ENCODE assay signal across 8 mouse cellular contexts in the genomic region with DNA sequence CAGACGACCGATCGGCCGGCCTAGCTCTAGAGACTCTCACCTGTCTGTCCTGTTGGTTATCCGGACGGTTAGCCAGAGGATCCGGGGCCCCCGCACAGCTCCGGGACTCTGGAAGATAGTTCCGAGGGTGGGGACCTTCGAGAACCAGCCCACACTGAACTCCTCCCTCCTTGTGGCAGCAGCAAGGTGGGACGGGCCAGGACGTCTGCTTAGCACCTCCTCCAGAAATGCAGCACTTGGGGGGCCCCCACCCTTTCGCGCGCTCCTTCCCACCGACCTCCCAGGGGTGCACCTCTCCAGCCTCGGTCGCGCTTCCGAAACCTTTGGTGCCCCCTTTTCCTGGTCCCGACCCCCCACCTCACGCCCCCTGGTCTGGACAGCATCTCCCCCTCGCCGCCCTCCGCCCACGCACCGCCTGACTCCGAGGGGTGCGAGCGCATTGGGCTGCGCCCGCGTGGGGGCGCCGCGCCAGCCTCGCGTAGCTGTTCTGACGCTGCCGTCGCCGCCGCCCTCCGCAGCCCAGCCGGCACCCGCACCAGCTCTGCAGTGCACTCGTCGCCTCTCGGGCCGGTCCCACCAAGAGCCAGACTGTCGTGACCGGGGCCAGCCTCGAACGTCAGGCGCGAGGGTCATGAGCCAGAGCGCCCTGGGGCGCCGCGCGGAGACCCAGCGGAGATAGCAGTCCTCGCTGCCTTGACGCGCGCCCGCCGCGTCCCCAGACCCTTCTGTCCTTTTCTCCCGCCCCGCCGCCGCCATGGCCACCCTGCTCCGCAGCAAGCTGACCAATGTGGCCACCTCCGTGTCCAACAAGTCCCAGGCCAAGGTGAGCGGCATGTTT. TPM values are rescaled to one million over a fixed set of nuclear protein-coding genes. Genes with fewer than 3 reads are reported as not detected.
DNase-seq lines count a peak whose midpoint lies in the region; ATAC-seq lines count a peak whose summit lies in the region.

Gene Slc32a1, plus strand, starts transcription at position 280 of the 838 bp plus-strand sequence.

- H3K9ac ChIP-seq in kidney, embryonic 16.5 days (replicated peaks; ENCODE audit: low read length) = no peak within 1 kb of the TSS
- H3K9ac ChIP-seq in forebrain, embryonic 15.5 days (replicated peaks) = peak within 1 kb of the TSS; percentile 70
- peak within 1 kb of the TSS; percentile 60 for H3K9ac ChIP-seq in neural tube, embryonic 15.5 days (replicated peaks)

- H3K4me1 ChIP-seq in kidney, embryonic 16.5 days (ENCODE audit: insufficient read depth, low read length) = peaks cover 33% of the 10 kb centered on the region
- H3K4me1 ChIP-seq in forebrain, embryonic 15.5 days = peaks cover 45% of the 10 kb centered on the region
- H3K4me1 ChIP-seq in neural tube, embryonic 15.5 days = peaks cover 37% of the 10 kb centered on the region

- DNase-seq in kidney, adult 8-10 months = no peak
- DNase-seq in ZHBTc4 (ENCODE audit: low read depth, low spot score) = peak; percentile 53
- DNase-seq in left cerebral cortex, postnatal 25 days (ENCODE audit: low spot score in 2 of 2) = peak in 1 of 2 experiments; percentile 35
- DNase-seq in spleen, adult 18-20 months = no peak
- no peak for DNase-seq in lung, postnatal 25 days (ENCODE audit: low spot score)

- intact Hi-C loops in left cerebral cortex, postnatal 25 days (cut with DNase I) = loop anchor here (5.0 to 10.0 kb wide), 2 partner anchors 63 to 1754 kb away; partner anchors contain the start of gene Mafb

- H3K9me3 ChIP-seq in kidney, embryonic 16.5 days (ENCODE audit: low read length) = no peaks in the 10 kb centered on the region
- H3K9me3 ChIP-seq in forebrain, embryonic 15.5 days = no peaks in the 10 kb centered on the region
- H3K9me3 ChIP-seq in neural tube, embryonic 15.5 days (replicated peaks) = no peaks in the 10 kb centered on the region

- H3K4me2 ChIP-seq in kidney, embryonic 16.5 days (replicated peaks; ENCODE audit: low read depth, low read length) = peak within 1 kb of the TSS; percentile 48
- peak within 1 kb of the TSS; percentile 51 for H3K4me2 ChIP-seq in forebrain, embryonic 15.5 days (replicated peaks)
- peak within 1 kb of the TSS; percentile 55 for H3K4me2 ChIP-seq in neural tube, embryonic 15.5 days

- H3K4me3 ChIP-seq in kidney, embryonic 16.5 days (ENCODE audit: low read length) = peak within 1 kb of the TSS; percentile 30
- H3K4me3 ChIP-seq in forebrain, embryonic 15.5 days = peak within 1 kb of the TSS; percentile 59
- H3K4me3 ChIP-seq in neural tube, embryonic 15.5 days (replicated peaks) = peak within 1 kb of the TSS; percentile 50

- no peak within 1 kb of the TSS for H3K27ac ChIP-seq in kidney, embryonic 16.5 days (ENCODE audit: low read length)
- H3K27ac ChIP-seq in forebrain, embryonic 15.5 days (replicated peaks) = peak within 1 kb of the TSS; percentile 94
- peak within 1 kb of the TSS; percentile 88 for H3K27ac ChIP-seq in neural tube, embryonic 15.5 days (replicated peaks)

- 1% methylated on average over 72 of the region's 77 CpGs for WGBS in kidney, embryonic 16.5 days
- under 1% methylated on average over 77 of the region's 77 CpGs for WGBS in forebrain, embryonic 15.5 days
- WGBS in neural tube, embryonic 15.5 days = under 1% methylated on average over 72 of the region's 77 CpGs

- H3K36me3 ChIP-seq in kidney, embryonic 16.5 days (ENCODE audit: insufficient read depth, low read length) = no peaks in the 10 kb centered on the region
- H3K36me3 ChIP-seq in forebrain, embryonic 15.5 days = no peaks in the 10 kb centered on the region
- H3K36me3 ChIP-seq in neural tube, embryonic 15.5 days = no peaks in the 10 kb centered on the region

- H3K27me3 ChIP-seq in kidney, embryonic 16.5 days (ENCODE audit: insufficient read depth, low read length) = peaks cover 93% of the 10 kb centered on the region
- H3K27me3 ChIP-seq in forebrain, embryonic 15.5 days = peaks cover 67% of the 10 kb centered on the region
- H3K27me3 ChIP-seq in neural tube, embryonic 15.5 days (replicated peaks) = peaks cover 84% of the 10 kb centered on the region

- no peak for ATAC-seq in kidney, embryonic 16.5 days (ENCODE audit: low FRiP score, low TSS enrichment)
- peak; percentile 81 for ATAC-seq in forebrain, embryonic 15.5 days (replicated peaks)
- ATAC-seq in neural tube, embryonic 15.5 days (ENCODE audit: low FRiP score) = peak; percentile 72

RNA-seq across cellular contexts. Expression of gene Slc32a1, which starts in this region (rescaled TPM):
- 0.12 TPM in 1 of 2 replicates, not detected in the other for polyA plus RNA-seq in kidney, embryonic 16.5 days (2015; fragmentation: Nextera tagmentation; extraction: Ambion mirVana)
- 7.1 and 7.4 TPM in 2 replicates for polyA plus RNA-seq in forebrain, embryonic 15.5 days (2015; fragmentation: Nextera tagmentation; extraction: Ambion mirVana)
- total RNA-seq in left cerebral cortex, postnatal 25 days (2021) = 100 to 1,000 TPM in 1 of 2 experiments, 10 to 100 TPM in 1; 81.8 to 112 TPM
- polyA plus RNA-seq in neural tube, embryonic 15.5 days (2015; fragmentation: Nextera tagmentation; extraction: Ambion mirVana) = 9.7 and 11.1 TPM in 2 replicates
